Mouse (Mus musculus): ENCODE results near the gene Olfr800. TPM values are rescaled to one million over a fixed set of nuclear protein-coding genes. Genes with fewer than 3 reads are reported as not detected.

Olfr800 gene
- not detected for total RNA-seq (2022)

DNA sequence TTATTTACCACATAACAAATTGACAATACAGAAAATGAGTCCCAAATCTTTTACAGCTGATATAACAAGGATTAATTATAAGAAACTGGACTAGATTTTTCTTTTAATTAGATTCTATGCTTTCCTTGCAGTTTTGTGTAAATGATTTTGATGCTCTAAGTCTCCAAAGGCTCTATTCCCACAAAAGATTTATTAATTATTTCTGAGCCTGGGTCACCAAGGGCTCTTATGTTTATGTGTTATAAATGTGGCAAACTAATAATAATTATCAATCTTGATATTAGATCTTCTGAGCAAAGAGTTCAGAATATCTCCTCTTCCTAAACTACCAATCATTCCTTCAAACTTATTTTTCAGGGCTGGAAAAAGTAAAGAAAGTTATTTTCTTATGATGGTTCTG is at the start of gene Olfr800:
Olfr800 (plus strand) TSS at position 301 of the 400 bp plus-strand sequence.
- no peak for DNase-seq

- no peak for DNase-seq
Observed at GRCm38 (mm10) chr10:129612470-129612869, 45.0 kb upstream of the Olfr800 start, which contains the start of gene Olfr796. Gene Olfr796, minus strand, starts transcription at chr10:129612570.

DNA sequence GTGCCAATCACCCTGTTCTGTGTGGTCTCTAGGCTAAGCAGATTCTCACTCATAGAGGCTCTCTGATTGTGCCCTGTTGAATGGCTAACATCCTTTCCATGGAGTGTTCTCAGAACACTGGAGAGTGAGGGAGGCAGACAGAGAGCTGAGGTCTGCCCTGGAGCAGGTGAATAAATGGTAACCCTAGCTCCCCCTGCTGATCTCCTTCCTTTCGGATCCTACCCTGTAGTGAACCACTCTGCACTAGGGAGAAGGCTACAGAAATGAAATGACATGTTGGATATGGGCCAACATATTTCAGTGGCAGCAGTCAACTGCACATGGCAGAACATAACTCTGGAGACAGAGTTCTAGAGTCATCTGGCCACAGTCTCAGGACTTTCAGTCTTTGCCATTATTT is 35.8 kb upstream of the Olfr800 start:
- no peak for DNase-seq

- no peak for DNase-seq
Observed at GRCm38 (mm10) chr10:129623251-129623650, 34.2 kb upstream of the Olfr800 start.

DNA sequence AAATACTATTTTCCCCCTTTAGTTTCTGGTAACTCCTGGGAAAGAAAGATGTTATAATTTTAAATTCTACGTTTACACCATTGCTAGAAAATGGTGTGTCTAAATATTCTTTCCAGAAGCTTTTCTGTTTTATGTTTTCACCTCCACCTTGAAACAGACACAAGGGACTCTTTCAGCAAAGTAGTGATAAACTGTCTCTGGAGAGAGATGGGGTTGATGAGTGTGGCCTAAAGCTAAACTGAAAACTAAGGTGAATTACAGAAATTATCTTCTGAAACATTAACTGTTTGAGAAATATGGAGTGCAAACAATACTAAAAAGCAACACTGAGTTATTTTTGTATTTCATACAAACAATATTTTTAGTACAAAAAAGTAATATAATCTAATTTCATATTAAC is 29.7 kb upstream of the Olfr800 start, which contains the start of gene Olfr798:
Olfr798 (minus strand) TSS at position 101 of the 400 bp plus-strand sequence.
- DNase-seq: no peak

GRCm38 (mm10) chr10:129637184-129637583 is 20.3 kb upstream of the Olfr800 start, which contains the start of gene Olfr799:
Gene Olfr799, plus strand, starts transcription at chr10:129637484.
- DNase-seq: no peak

DNA sequence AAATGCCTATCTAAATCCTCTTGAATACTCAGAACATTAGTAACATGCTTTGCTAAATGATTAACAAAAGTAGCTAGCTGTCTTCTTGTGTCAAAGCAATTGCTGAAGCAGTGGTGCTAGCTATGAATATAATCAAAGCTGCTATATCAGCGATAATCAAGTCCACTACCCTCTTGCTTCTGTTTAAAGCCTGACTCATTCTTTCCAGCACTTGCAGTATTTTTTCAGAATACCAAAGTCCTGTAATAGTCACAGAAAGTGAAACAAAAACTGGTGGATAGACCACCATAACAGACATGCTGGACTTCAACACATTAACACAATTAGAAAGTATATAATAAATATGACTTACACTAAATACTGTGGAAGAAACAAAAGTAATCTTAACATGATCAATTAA is 5.7 kb upstream of the Olfr800 start:
- DNase-seq: no peak

GRCm38 (mm10) chr10:129673765-129674164 is 16.3 kb downstream of the Olfr800 start, which contains the start of gene Olfr801:
Gene Olfr801, minus strand, starts transcription at chr10:129673865.
- no peak for DNase-seq

- no peak for DNase-seq
Observed at GRCm38 (mm10) chr10:129688069-129688468, 30.6 kb downstream of the Olfr800 start, which contains the start of gene Olfr802. Gene Olfr802, minus strand, starts transcription at chr10:129688169.

- DNase-seq: no peak
Observed at GRCm38 (mm10) chr10:129694186-129694585, 36.7 kb downstream of the Olfr800 start, which contains the start of gene Olfr803. Gene Olfr803, minus strand, starts transcription at chr10:129694286.

DNA sequence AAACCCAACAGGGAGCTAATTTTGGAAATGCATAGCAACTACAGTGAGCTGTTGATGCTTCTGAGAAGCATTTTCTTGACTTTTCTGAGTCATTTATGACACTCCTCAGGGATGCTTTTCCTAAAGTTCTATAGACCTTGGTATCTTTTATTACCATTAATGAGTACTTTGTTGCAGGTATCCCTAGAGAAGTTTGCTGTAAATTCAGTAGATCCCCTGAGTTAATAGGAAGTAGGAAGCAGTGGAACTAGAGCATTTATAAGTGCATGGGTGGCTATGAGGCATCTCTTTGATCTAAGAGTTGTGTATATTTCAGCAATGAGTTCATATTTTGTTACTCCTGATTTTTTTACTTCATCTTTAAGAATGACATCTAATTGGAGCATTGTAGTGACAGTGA is 45.4 kb downstream of the Olfr800 start, which contains the start of gene Olfr804:
Olfr804 (plus strand) TSS at position 301 of the 400 bp plus-strand sequence.
- no peak for DNase-seq

Other genes starting within 250 kb of the Olfr800 start
- not detected for gene Olfr786, start 230.4 kb upstream of the Olfr800 start, total RNA-seq (2022)
- gene Olfr787, start 195.8 kb upstream of the Olfr800 start, total RNA-seq (2022): not detected
- gene Olfr788, start 186.7 kb upstream of the Olfr800 start, total RNA-seq (2022): not detected
- gene Olfr789, start 172.9 kb upstream of the Olfr800 start, total RNA-seq (2022): not detected
- not detected for gene Olfr790, start 159.2 kb upstream of the Olfr800 start, total RNA-seq (2022)
- not detected for gene Olfr791, start 135.9 kb upstream of the Olfr800 start, total RNA-seq (2022)
- gene Olfr792, start 118.5 kb upstream of the Olfr800 start, total RNA-seq (2022): not detected
- gene Olfr794, start 90.0 kb upstream of the Olfr800 start, total RNA-seq (2022): not detected
- not detected for gene Olfr796, start 45.1 kb upstream of the Olfr800 start, total RNA-seq (2022)
- gene Olfr798, start 29.8 kb upstream of the Olfr800 start, total RNA-seq (2022): not detected
- not detected for gene Olfr799, start 20.2 kb upstream of the Olfr800 start, total RNA-seq (2022)
- gene Olfr801, start 16.2 kb downstream of the Olfr800 start, total RNA-seq (2022): not detected
- not detected for gene Olfr802, start 30.5 kb downstream of the Olfr800 start, total RNA-seq (2022)
- gene Olfr803, start 36.6 kb downstream of the Olfr800 start, total RNA-seq (2022): not detected
- gene Olfr804, start 45.5 kb downstream of the Olfr800 start, total RNA-seq (2022): not detected
- not detected for gene Olfr805, start 71.7 kb downstream of the Olfr800 start, total RNA-seq (2022)
- gene Olfr806, start 84.2 kb downstream of the Olfr800 start, total RNA-seq (2022): not detected
- gene Olfr807, start 100.1 kb downstream of the Olfr800 start, total RNA-seq (2022): not detected
- gene Olfr808, start 107.8 kb downstream of the Olfr800 start, total RNA-seq (2022): not detected
- not detected for gene Olfr809, start 116.9 kb downstream of the Olfr800 start, total RNA-seq (2022)
- gene Olfr810, start 137.2 kb downstream of the Olfr800 start, total RNA-seq (2022): not detected
- not detected for gene Olfr811, start 146.7 kb downstream of the Olfr800 start, total RNA-seq (2022)
- not detected for gene Olfr812, start 188.4 kb downstream of the Olfr800 start, total RNA-seq (2022)
- gene Olfr813, start 197.7 kb downstream of the Olfr800 start, total RNA-seq (2022): not detected
- gene Olfr814, start 222.2 kb downstream of the Olfr800 start, total RNA-seq (2022): not detected
- under 1 TPM in 1 of 4 experiments, not detected in 3; 0.32 TPM for gene Olfr815, start 248.2 kb downstream of the Olfr800 start, total RNA-seq (2022)

All from adrenal gland, adult 8-10 months (tissue).